Mouse (Mus musculus) neural tube, embryonic 13.5 days (tissue): ENCODE results near the gene Olfr275. TPM values are rescaled to one million over a fixed set of nuclear protein-coding genes. Genes with fewer than 3 reads are reported as not detected.

Experiments
- polyA plus RNA-seq: library from polyadenylated mRNA; unstranded; fragments of >200 nt; fragmentation: Nextera tagmentation; extraction: Ambion mirVana; gene quantifications from 2 replicates; pipeline ENCODE4 v1.2.1, GENCODE M21; 2015

Olfr275 gene
- polyA plus RNA-seq, 1 experiment from 2014 or later: not detected

Other genes starting within 250 kb of the Olfr275 start
- not detected in 2 replicates for gene Toporsl, start 218.3 kb upstream of the Olfr275 start, polyA plus RNA-seq
- gene Olfr273, start 44.6 kb downstream of the Olfr275 start, polyA plus RNA-seq: not detected in 2 replicates
- gene Olfr272, start 104.6 kb downstream of the Olfr275 start, polyA plus RNA-seq: not detected in 2 replicates
- gene Olfr270, start 149.9 kb downstream of the Olfr275 start, polyA plus RNA-seq: not detected in 2 replicates
- not detected in 2 replicates for gene Nipsnap3a, start 174.7 kb downstream of the Olfr275 start, polyA plus RNA-seq
- 172 and 181 TPM in 2 replicates for gene Nipsnap3b, start 197.3 kb downstream of the Olfr275 start, polyA plus RNA-seq